Mouse (Mus musculus) forebrain, embryonic 14.5 days (tissue): ENCODE data around the gene Cabp7. TPM values are rescaled to one million over a fixed set of nuclear protein-coding genes. Genes with fewer than 3 reads are reported as not detected.

Source experiments
- ATAC-seq: fragments of 200-750 bp; cut with Nextera tagmentation; 2 replicates; pipeline ENCODE4 v1.8.0; 2017; ENCODE audit warnings: mild to moderate bottlenecking, moderate library complexity
- DNase-seq: peaks from one replicate; pipeline ENCODE4 v3.0.0-alpha.2; 2015; ENCODE audit warnings: low spot score
- H3K27ac ChIP-seq: fragments of 300-500 bp; sonication (generic); 2 replicates; pipeline ENCODE4 v1.5.1; 2014; ENCODE audit warnings: low read depth, mild to moderate bottlenecking, control low read depth, low read length, moderate library complexity
- H3K27me3 ChIP-seq: fragments of 300-500 bp; sonication (generic); replicated peaks from 2 replicates; pipeline ENCODE4 v1.6.1; 2014; ENCODE audit warnings: low read length, control low read depth, mixed read lengths; ENCODE audit not compliant: control insufficient read depth, insufficient read depth
- H3K36me3 ChIP-seq: fragments of 300-500 bp; sonication (generic); 2 replicates; pipeline ENCODE4 v1.6.1; 2014; ENCODE audit warnings: low read length, control low read depth; ENCODE audit not compliant: control insufficient read depth, insufficient read depth
- H3K4me1 ChIP-seq: fragments of 300-500 bp; sonication (generic); 2 replicates; pipeline ENCODE4 v1.6.1; 2014; ENCODE audit warnings: antibody characterized with exemption, low read length, control low read depth; ENCODE audit not compliant: control insufficient read depth, insufficient read depth
- H3K4me2 ChIP-seq: fragments of 300-500 bp; sonication (generic); 2 replicates; pipeline ENCODE4 v1.6.1; 2014; ENCODE audit warnings: mild to moderate bottlenecking, control low read depth, low read length
- H3K4me3 ChIP-seq: fragments of 300-500 bp; sonication (generic); 2 replicates; pipeline ENCODE4 v1.5.1; 2014; ENCODE audit warnings: low read depth, low read length, control low read depth
- H3K9ac ChIP-seq: fragments of 300-500 bp; sonication (generic); 2 replicates; pipeline ENCODE4 v1.6.1; 2014; ENCODE audit warnings: mild to moderate bottlenecking, low read length, control low read depth, moderate library complexity
- H3K9me3 ChIP-seq: fragments of 300-500 bp; sonication (generic); replicated peaks from 2 replicates; pipeline ENCODE4 v1.6.1; 2016; ENCODE audit warnings: low read length, control low read depth, mixed read lengths; ENCODE audit not compliant: control insufficient read depth
- WGBS: fragments of 180-500 bp; shearing (Covaris S2); extraction: QIAGEN DNeasy Blood & Tissue Kit; methylation state at CpG from one replicate; pipeline ENCODE4 v1.1.7; 2014; 5-methylcytosine and 5-hydroxymethylcytosine counted together
- polyA plus RNA-seq: library from polyadenylated mRNA; unstranded; fragments of >200 nt; fragmentation: Nextera tagmentation; extraction: Ambion mirVana; gene quantifications from 2 replicates; pipeline ENCODE4 v1.2.1, GENCODE M21; 2014

Gene Cabp7
- polyA plus RNA-seq, 1 experiment from 2014 or later = 1.5 TPM

DNA sequence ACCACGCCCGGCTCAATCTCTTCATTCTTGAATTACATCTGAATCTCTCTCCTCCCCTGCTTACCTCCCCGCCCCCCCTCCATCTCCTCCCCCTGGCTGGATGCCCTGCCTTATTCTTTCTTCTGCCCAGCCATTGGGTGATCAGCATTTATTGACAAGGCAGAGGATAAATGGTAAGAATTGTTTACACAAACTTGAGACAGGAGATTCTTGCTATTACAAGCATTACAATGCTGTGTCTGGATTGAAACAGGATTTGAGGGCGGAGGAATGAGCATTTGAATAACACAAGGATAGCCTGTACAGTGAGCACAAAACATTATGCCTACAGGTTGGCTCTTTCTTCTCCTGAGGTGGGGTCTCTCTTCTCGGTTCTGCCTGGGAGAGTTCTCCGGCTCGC, 56.2 kb downstream of the Cabp7 start:
- DNase-seq (no peak), ATAC-seq (no peak)
- Histone ChIP-seq H3K9me3 (no peaks in the 10 kb centered on the region), H3K27me3 (no peaks in the 10 kb centered on the region), H3K36me3 (no peaks in the 10 kb centered on the region), H3K4me3 (no peak overlapping the region), H3K9ac (no peak overlapping the region), H3K4me1 (no peaks in the 10 kb centered on the region), H3K4me2 (no peak overlapping the region), H3K27ac (no peak overlapping the region)
- 82% methylated on average over 7 of the region's 7 CpGs for WGBS

DNA sequence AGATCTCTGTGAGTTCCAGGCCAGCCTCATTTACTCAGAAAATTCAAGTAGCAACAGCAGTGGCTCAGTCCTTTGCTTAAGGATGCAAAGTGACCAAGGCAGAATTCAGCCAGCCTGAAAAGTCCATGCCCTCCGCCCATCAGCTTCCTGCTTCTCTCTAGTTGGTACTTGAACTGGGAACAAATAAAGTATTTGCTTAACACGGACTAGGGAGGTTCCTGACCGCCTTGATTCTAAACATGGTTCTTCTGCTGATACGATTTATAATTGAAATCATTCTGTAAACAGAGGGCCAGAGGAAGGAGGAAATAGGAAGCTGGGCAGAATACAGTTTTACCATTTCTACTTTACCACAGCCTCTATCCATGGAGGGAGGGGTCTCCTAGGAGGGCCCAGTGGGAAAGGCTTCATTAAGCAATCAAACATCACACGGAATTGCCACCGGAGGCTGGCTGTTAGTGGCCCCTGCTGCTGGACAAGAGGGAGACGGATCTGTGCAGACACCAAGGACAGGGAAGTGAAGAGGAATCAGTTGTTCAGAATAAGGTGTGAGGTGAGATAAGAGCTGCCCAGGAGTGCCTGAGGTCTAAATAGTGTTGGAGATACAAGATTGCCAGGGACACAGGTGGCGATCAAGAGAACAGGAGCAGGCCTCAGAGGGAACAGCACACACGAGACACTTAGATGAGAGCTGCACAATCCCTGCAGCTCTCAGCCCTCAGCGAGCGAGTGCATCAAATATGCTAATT, 57.8 kb downstream of the Cabp7 start:
- Histone ChIP-seq H3K4me2 (no peak overlapping the region), H3K4me1 (no peaks in the 10 kb centered on the region), H3K36me3 (no peaks in the 10 kb centered on the region; the same call in 1 of the 2 replicates), H3K27me3 (no peaks in the 10 kb centered on the region), H3K27ac (no peak overlapping the region), H3K9ac (no peak overlapping the region), H3K4me3 (no peak overlapping the region), H3K9me3 (no peaks in the 10 kb centered on the region)
- WGBS = 69% methylated on average over 11 of the region's 11 CpGs
- DNase-seq (no peak), ATAC-seq (no peak)

DNA sequence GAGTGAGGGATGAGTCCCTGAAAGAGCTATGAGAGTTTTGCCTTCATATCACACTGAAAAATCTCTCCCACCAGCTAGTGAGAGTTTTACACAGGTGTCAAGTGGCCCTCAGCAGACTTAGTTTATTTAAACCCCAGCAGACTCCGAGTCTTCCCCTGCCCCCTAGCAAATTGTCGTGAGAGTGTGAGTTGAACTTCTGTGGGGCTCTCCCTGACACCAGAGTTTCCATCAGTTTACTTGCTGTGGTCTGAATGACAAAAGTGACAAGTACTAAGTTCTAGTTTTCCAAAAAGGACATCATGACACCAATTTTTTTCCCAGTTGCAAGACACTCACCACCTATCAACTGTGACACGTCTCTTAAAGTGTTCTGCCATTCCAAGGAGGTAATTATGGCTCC, 58.7 kb downstream of the Cabp7 start:
- Histone ChIP-seq H3K27me3 (no peaks in the 10 kb centered on the region), H3K4me3 (no peak overlapping the region), H3K9ac (no peak overlapping the region), H3K9me3 (no peaks in the 10 kb centered on the region), H3K36me3 (peaks cover 5% of the 10 kb centered on the region), H3K4me1 (no peaks in the 10 kb centered on the region), H3K4me2 (no peak overlapping the region), H3K27ac (no peak overlapping the region)
- 71% methylated on average over 3 of the region's 3 CpGs for WGBS
- DNase-seq (no peak), ATAC-seq (no peak)

DNA sequence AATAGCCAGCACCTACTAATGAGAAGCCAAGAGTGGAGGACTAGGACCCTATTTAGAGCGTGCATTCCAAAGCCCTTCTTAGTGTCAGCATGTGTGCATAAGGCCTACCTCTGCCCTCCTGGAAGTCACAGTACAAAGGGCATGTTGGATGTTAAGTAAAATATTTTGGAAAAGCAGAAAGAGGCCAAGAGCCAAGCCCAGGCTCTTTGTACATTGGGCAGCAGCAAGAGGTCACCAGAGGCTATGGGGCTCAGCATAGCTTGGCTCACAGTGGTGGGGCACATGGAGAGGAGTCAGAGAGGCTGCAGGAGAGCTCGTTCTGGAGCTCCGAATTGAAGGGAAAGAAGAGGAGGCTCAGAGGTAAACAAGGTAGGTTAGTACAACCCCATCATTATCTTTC, 59.6 kb downstream of the Cabp7 start:
- Histone ChIP-seq H3K9ac (no peak overlapping the region), H3K36me3 (peaks cover 12% of the 10 kb centered on the region), H3K4me1 (no peaks in the 10 kb centered on the region), H3K4me3 (no peak overlapping the region), H3K27ac (no peak overlapping the region), H3K27me3 (no peaks in the 10 kb centered on the region), H3K9me3 (no peaks in the 10 kb centered on the region), H3K4me2 (no peak overlapping the region)
- ATAC-seq (no peak), DNase-seq (no peak)
- WGBS = 71% methylated on average over 3 of the region's 3 CpGs

Other genes with a start within 250 kb of the Cabp7 start
- gene Mtmr3, start 151.9 kb downstream of the Cabp7 start, polyA plus RNA-seq = 26.1 and 35.1 TPM in 2 replicates
- not detected in 2 replicates for gene Gm11032, start 126.7 kb downstream of the Cabp7 start, polyA plus RNA-seq
- 17.1 and 21.0 TPM in 2 replicates for gene Ascc2, start 109.0 kb downstream of the Cabp7 start, polyA plus RNA-seq
- gene Uqcr10, start 42.4 kb downstream of the Cabp7 start, polyA plus RNA-seq = 538 and 693 TPM in 2 replicates
- 77.3 and 92.4 TPM in 2 replicates for gene Zmat5, start 42.1 kb downstream of the Cabp7 start, polyA plus RNA-seq
- gene Nf2, start 102.8 kb upstream of the Cabp7 start, polyA plus RNA-seq = 44.9 and 56.2 TPM in 2 replicates
- 119 and 122 TPM in 2 replicates for gene Nipsnap1, start 127.2 kb upstream of the Cabp7 start, polyA plus RNA-seq
- 72.8 and 77.5 TPM in 2 replicates for gene Thoc5, start 148.5 kb upstream of the Cabp7 start, polyA plus RNA-seq
- 0.75 and 1.0 TPM in 2 replicates for gene Nefh, start 201.3 kb upstream of the Cabp7 start, polyA plus RNA-seq
- 58.4 and 75.5 TPM in 2 replicates for gene Ap1b1, start 240.0 kb upstream of the Cabp7 start, polyA plus RNA-seq